Mouse (Mus musculus) erythroblast, embryonic 14.5 days (primary cell): ENCODE measurements at regions not wholly inside any gene's neighbourhood (a gene's known extent, or its start where the extent isn't known, plus 50 kb on each side); places are given as distances from the start of the nearest gene placed in this dataset.

Experiments used
- GATA1 ChIP-seq: IDR thresholded peaks from 2 replicates; pipeline ENCODE4 v1.6.1; 2012; ENCODE audit warnings: low read length, inconsistent platforms, mixed read lengths
- TAL1 ChIP-seq: IDR thresholded peaks from 3 replicates; pipeline ENCODE4 v1.6.1; 2012; ENCODE audit warnings: low read length, inconsistent platforms, mixed read lengths

GRCm38 (mm10) chr4:105338861-105339260 is 181.7 kb downstream of the Plpp3 start:
- TF ChIP-seq GATA1 (no peak), TAL1 (no peak)
